Mouse (Mus musculus): ENCODE results near the gene Gna15.

- TF ChIP-seq CTCF (IDR thresholded peaks at IDR 0.05; ENCODE audit: extremely low read depth, insufficient read depth, insufficient read length, insufficient replicate concordance) (no peak), POLR2A (IDR thresholded peaks at IDR 0.05; ENCODE audit: low read depth, low read length) (no peak)
These were observed 63.1 kb downstream of the Gna15 start for GRCm38 (mm10) chr10:81460951-81461350.

Data from spleen, adult 2 months (tissue).